Mouse (Mus musculus): ENCODE data around the gene Cox10.

DNA sequence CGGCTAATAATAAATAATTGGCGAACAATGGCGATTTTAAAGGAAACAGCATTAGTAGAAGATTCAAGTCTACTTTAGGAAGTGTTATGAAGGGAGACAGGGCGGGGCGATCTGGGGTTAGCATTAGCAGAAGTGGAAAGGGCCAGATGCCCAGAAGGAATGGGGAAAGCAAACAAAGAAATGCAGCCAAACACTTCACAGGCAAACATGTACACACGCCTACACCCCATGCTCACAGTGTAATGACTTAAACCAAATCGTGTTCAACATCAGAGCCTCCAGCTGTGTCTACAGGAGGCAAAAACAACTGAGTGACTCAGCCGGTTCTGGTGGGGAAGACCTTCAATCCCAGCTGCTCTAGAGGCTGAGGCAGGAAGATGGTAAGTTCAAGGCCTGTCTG is 137.1 kb downstream of the Cox10 start:
- TF ChIP-seq GATA1 (IDR thresholded peaks at IDR 0.05; ENCODE audit: low read length) (no peak), TAL1 (IDR thresholded peaks at IDR 0.05; ENCODE audit: low read length) (no peak)
